Mouse (Mus musculus) intestine, embryonic 14.5 days (tissue): Measurements from ENCODE around the gene Treml2. TPM values are rescaled to one million over a fixed set of nuclear protein-coding genes. Genes with fewer than 3 reads are reported as not detected.

Experiments
- ATAC-seq: fragments of 200-750 bp; cut with Nextera tagmentation; replicated peaks from 2 replicates; pipeline ENCODE4 v1.8.0; 2017; ENCODE audit warnings: low read depth, moderate number of reproducible peaks, moderate TSS enrichment, moderate library complexity; ENCODE audit not compliant: low FRiP score, low TSS enrichment
- DNase-seq: peaks from one replicate; pipeline ENCODE4 v3.0.0-alpha.2; 2018; ENCODE audit warnings: low spot score
- H3K27ac ChIP-seq: fragments of 300-500 bp; sonication (generic); 2 replicates; pipeline ENCODE4 v1.5.1; 2014; ENCODE audit warnings: low read depth, mild to moderate bottlenecking, control low read depth
- H3K27me3 ChIP-seq: fragments of 300-500 bp; sonication (generic); replicated peaks from 2 replicates; pipeline ENCODE4 v1.6.1; 2014; ENCODE audit warnings: low read length, control low read depth; ENCODE audit not compliant: control insufficient read depth, insufficient read depth
- H3K36me3 ChIP-seq: fragments of 300-500 bp; sonication (generic); 2 replicates; pipeline ENCODE4 v1.6.1; 2014; ENCODE audit warnings: low read length, control low read depth; ENCODE audit not compliant: control insufficient read depth, insufficient read depth
- H3K4me1 ChIP-seq: fragments of 300-500 bp; sonication (generic); replicated peaks from 2 replicates; pipeline ENCODE4 v1.6.1; 2014; ENCODE audit warnings: low read length, control low read depth, mixed read lengths; ENCODE audit not compliant: control insufficient read depth, insufficient read depth
- H3K4me2 ChIP-seq: fragments of 300-500 bp; sonication (generic); 2 replicates; pipeline ENCODE4 v1.6.1; 2014; ENCODE audit warnings: low read length
- H3K4me3 ChIP-seq: fragments of 300-500 bp; sonication (generic); 2 replicates; pipeline ENCODE4 v1.5.1; 2014; ENCODE audit warnings: low read depth, low read length, control low read depth, mixed read lengths
- H3K9ac ChIP-seq: fragments of 300-500 bp; sonication (generic); 2 replicates; pipeline ENCODE4 v1.6.1; 2014; ENCODE audit warnings: mild to moderate bottlenecking, low read length
- H3K9me3 ChIP-seq: fragments of 300-500 bp; sonication (generic); 2 replicates; pipeline ENCODE4 v1.6.1; 2016; ENCODE audit warnings: low read length, control low read depth; ENCODE audit not compliant: control insufficient read depth
- WGBS: fragments of 180-500 bp; shearing (Covaris S2); extraction: QIAGEN DNeasy Blood & Tissue Kit; methylation state at CpG from one replicate; pipeline ENCODE4 v1.1.7; 2014; 5-methylcytosine and 5-hydroxymethylcytosine counted together
- polyA plus RNA-seq: library from polyadenylated mRNA; unstranded; fragments of >200 nt; fragmentation: Nextera tagmentation; extraction: Ambion mirVana; gene quantifications from 2 replicates; pipeline ENCODE4 v1.2.1, GENCODE M21; 2014

The Treml2 gene
- polyA plus RNA-seq, 1 experiment from 2014 or later, result 0.11 TPM

DNA sequence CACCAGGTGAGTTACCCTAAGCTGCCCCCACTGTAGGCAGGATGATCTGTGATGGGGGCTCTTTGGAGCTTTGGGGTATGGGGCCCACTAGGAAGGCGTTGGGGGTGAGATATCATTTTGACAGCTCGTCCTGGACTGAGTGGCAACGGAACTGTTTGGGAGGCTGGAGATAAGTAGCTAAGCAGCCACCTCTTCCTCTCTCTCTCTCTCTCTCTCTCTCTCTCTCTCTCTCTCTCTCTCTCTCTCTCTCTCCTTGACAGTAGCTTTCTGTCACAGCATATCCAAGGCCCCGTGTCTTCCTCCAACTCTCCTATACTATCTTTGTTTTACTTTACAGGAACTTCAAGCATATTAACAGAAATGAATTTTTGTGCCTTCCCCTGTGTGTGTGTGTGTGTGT is 61.2 kb downstream of the Treml2 start:
- Histone ChIP-seq H3K4me3 (no peak overlapping the region), H3K36me3 (no peaks in the 10 kb centered on the region), H3K27me3 (no peaks in the 10 kb centered on the region), H3K4me2 (no peak overlapping the region), H3K9me3 (no peaks in the 10 kb centered on the region), H3K27ac (no peak overlapping the region), H3K9ac (no peak overlapping the region), H3K4me1 (no peaks in the 10 kb centered on the region)
- ATAC-seq (no peak), DNase-seq (no peak)
- 64% methylated on average over 4 of the region's 4 CpGs for WGBS

Other genes starting within 250 kb of the Treml2 start
- not detected in 2 replicates for gene 1700067P10Rik, start 210.2 kb upstream of the Treml2 start, polyA plus RNA-seq
- not detected in 2 replicates for gene 9830107B12Rik, start 153.2 kb upstream of the Treml2 start, polyA plus RNA-seq
- gene A530064D06Rik, start 132.2 kb upstream of the Treml2 start, polyA plus RNA-seq, result 0.09 TPM in 1 of 2 replicates, not detected in the other
- 0.17 and 0.23 TPM in 2 replicates for gene Trem1, start 66.7 kb upstream of the Treml2 start, polyA plus RNA-seq
- gene Trem3, start 51.7 kb upstream of the Treml2 start, polyA plus RNA-seq, result 0.19 and 0.30 TPM in 2 replicates
- 1.5 and 1.8 TPM in 2 replicates for gene Treml4, start 35.2 kb upstream of the Treml2 start, polyA plus RNA-seq
- 0.41 and 0.46 TPM in 2 replicates for gene B430306N03Rik, start 16.6 kb downstream of the Treml2 start, polyA plus RNA-seq
- 2.6 and 2.9 TPM in 2 replicates for gene Trem2, start 46.9 kb downstream of the Treml2 start, polyA plus RNA-seq
- gene Treml1, start 60.4 kb downstream of the Treml2 start, polyA plus RNA-seq, result 0.24 and 0.91 TPM in 2 replicates
- gene Nfya, start 110.4 kb downstream of the Treml2 start, polyA plus RNA-seq, result 21.4 and 24.0 TPM in 2 replicates
- gene Oard1, start 110.5 kb downstream of the Treml2 start, polyA plus RNA-seq, result 72.4 and 77.7 TPM in 2 replicates
- 2.4 and 3.3 TPM in 2 replicates for gene Apobec2, start 133.4 kb downstream of the Treml2 start, polyA plus RNA-seq
- 1.6 and 1.7 TPM in 2 replicates for gene Tspo2, start 152.0 kb downstream of the Treml2 start, polyA plus RNA-seq
- gene Unc5cl, start 155.4 kb downstream of the Treml2 start, polyA plus RNA-seq, result 33.5 and 37.0 TPM in 2 replicates